Mouse (Mus musculus) left cerebral cortex, adult 18-20 months (tissue): Measurements from ENCODE around the gene Tmem186. TPM values are rescaled to one million over a fixed set of nuclear protein-coding genes. Genes with fewer than 3 reads are reported as not detected.
A peak's percentile ranks its signal among the peaks of the same experiment; 100 is the strongest.

Experiments used
- DNase-seq, 2 experiments: peaks; one replicate each; pipeline ENCODE4 v3.0.0; 2021 to 2022; ENCODE audit warnings: low spot score in 2 of 2, mixed read lengths in 1 of 2
- total RNA-seq, 2 experiments: library from RNA; stranded (reverse); gene quantifications; 2 replicates each; pipeline ENCODE4 v1.2.3; 2021

Gene Tmem186
- total RNA-seq, 2 experiments from 2014 or later = 12.4 to 12.7 TPM

DNA sequence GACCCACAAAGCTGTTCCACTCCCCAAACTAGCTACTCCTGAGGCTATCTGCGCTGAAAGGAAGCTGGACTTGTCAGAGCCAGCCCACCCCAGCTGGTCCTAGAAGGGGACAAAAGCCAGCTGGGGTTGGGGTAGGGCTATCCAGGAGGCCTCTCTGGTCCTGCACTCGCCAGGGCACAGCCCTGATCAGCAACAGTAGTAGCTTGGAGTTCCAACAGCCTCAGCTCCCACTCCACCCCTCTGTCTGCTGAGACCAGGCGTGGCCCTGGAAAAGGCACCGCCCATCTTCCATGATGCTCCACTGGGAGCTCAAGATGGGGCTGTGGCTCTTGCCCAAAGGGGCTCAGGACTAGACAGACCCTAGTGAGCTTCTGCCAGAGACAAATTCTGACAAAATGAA lies 30.3 kb upstream of the Tmem186 start:
- no peak for DNase-seq

GRCm38 (mm10) chr16:8667261-8667660 lies 29.7 kb upstream of the Tmem186 start:
- no peak for DNase-seq

DNA sequence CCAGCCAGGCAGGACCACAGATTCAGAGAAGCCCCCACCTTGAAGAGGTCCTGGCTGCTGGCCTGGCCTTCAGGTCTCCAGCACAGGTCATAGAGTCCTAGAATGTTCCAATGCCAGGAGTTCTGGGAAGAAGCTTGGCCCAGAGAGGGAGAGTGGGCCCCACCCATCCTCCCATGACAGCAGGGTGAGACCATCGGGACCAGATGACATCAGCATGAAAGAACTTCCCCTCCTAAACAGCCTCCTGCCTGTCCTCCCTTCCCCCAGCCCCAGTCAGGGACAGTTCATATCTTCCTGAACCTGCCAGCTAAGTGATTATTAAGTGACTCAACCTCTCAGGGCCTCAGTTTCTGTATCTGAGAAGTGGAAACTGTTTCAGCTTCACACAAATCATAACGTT lies 28.9 kb upstream of the Tmem186 start:
- no peak for DNase-seq

- DNase-seq = no peak
Measured at GRCm38 (mm10) chr16:8665367-8665766, 27.9 kb upstream of the Tmem186 start.

DNA sequence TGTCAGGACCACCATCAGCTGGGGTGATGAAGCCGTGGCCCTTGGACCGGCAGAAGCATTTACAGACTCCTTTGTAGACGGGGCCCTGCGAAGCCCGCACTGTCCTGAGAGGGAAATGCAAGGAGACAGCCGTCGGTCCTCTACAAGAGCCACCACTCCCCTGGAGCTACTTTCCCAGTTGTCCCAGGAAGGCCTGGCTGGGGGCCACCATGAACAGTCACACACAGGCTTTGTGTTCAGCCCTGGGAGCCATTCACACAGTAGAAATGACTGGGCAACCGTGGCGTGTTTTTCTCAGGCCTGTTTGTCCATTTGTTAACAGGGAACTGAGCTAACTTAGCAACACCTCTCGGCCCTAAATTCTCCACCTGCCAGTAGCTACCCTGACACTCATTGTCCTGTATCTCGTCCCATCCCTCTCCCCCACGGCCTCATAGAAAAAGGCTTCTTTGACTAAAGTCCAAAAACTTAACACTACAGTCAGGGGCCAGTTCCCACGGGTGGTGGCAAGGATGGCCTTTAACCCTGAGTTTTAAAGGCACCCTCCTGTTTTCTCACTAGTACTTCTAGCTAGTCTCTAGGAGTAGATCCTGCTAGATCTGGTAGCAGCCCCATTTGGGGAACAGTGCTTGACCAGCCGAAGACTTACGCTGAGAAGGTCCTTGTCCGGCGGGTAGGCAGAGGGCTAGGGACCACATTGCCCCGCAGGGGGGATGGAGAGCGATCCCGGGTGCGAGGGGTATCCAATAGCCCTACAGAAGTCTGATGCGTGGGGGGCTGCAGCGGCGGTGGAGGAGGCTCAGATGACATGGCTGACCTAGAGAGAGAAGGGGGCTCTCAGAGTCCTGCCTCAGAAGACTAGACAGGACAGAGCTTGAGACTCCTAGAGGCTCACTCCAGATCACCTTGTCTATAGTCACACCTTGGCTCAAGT lies 26.4 kb upstream of the Tmem186 start:
- no peak for DNase-seq

DNA sequence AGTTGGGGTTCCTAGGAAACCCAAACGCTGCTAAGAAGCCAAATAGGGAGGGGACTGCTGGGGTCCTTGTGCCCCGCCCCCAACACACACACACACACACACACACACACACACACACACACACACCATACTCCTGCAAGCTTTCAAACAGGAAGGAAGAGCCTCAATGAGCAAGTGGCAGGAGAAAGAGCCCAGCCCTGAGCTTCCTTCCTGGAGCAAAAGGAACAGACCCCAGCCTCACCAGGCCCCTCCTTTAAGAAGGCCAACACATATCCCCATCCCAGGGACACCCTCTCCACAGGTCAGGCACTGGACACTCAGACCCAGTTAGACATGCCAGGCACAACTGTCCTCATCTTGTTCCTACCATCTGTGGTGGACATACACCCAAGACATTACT lies 25.5 kb upstream of the Tmem186 start:
- DNase-seq = no peak

DNA sequence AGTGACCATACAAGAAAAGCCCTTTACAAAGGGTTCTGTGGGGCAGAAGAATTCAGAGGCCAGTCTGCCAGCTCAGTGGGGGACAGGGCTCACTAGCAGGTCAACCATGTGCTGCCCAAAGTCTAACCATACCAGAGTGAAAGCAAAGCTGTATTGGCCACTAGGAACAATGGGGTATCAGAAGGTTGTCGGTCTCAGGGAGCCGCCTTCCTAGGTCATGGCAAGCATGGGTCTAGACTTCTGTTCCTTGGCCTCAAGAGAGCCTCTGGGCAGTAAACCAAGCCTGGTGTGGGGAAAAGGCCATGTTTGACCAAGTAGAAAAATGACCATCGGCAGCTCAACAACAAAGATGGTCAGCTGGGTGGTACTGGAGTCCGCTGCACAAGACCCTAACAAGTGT lies 21.3 kb upstream of the Tmem186 start:
- no peak for DNase-seq

GRCm38 (mm10) chr16:8658349-8658748 lies 20.8 kb upstream of the Tmem186 start:
- DNase-seq = no peak

GRCm38 (mm10) chr16:8656256-8656655 lies 18.7 kb upstream of the Tmem186 start:
- DNase-seq = no peak

DNA sequence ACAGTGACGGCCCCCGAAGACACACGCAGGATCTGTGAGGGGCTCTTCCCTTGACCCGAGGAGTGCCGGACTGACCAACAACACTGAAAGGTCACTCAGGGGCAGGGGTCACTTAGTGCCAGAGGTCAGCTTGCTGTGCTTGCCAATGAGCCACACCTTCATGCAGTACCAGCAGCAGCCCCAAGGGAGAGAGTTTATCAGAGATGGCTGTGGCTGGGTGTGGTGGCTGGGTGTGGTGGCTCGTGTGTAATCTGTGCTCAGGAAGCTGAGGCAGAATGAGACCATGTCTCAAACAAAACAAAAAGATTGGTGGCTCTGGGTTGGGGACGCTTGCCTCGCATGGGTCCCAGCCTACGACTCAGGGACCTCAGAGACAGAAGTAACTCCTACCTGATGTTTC lies 18.1 kb upstream of the Tmem186 start:
- DNase-seq = no peak

DNA sequence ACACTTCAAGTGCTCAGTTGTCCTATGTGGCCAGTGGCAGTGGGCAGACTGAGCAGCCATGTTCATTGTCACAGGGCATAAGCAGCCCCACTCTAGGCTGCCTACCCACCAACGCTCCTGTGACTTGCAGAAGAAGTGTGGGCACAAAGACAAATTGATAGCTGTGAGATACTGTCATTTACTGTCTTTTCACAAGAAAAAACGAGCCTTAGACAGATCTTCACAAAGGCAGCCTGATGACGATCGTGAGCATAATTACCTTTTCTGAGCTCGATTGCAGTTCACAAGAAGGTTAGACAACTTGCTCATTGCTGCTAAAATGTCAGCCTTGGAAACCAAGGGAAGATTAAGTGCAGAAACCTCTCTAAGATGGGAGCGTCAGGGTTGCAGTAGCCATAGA lies 17.6 kb upstream of the Tmem186 start:
- no peak for DNase-seq

GRCm38 (mm10) chr16:8650007-8650406 lies 12.5 kb upstream of the Tmem186 start:
- DNase-seq = no peak

DNA sequence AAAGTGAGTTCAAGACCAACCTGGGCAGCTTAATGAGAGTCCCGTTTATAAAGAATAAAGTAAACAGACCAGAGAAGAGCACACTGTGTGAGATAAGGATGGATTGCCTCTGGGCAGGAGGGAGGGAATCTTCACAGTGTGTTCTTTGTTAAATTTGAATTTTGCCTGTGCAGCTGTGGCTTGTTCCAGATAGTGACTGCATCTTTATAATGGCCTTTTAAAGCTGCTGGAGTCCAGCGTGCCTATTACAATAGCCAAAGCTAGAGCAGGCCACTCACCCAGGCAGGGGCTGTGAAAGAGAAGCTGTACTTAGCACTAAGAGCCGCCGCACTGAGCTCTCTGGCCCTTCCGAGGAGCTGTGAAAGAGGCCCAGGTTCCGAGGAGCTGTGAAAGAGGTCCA lies 8.0 kb upstream of the Tmem186 start:
- DNase-seq = no peak

DNA sequence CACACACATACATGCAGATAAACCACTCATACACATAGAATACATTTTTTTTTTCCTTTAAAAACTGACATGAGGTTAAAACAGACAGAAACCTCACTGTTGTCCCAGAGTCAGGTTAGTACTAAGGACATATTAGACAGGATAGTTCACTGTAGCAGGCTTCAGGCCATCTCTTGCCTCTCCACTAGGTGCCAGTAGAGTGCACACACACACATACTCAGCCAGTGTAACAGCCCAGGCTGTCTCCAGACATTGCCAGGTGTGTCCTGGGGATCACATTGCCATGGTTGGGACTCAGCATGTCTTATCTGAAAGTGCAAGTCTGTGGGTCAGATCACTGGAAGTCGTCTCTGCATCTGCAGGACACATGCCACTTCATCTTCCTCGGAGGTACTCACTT lies 6.3 kb upstream of the Tmem186 start:
- DNase-seq = peak; percentile 24 to 37

DNA sequence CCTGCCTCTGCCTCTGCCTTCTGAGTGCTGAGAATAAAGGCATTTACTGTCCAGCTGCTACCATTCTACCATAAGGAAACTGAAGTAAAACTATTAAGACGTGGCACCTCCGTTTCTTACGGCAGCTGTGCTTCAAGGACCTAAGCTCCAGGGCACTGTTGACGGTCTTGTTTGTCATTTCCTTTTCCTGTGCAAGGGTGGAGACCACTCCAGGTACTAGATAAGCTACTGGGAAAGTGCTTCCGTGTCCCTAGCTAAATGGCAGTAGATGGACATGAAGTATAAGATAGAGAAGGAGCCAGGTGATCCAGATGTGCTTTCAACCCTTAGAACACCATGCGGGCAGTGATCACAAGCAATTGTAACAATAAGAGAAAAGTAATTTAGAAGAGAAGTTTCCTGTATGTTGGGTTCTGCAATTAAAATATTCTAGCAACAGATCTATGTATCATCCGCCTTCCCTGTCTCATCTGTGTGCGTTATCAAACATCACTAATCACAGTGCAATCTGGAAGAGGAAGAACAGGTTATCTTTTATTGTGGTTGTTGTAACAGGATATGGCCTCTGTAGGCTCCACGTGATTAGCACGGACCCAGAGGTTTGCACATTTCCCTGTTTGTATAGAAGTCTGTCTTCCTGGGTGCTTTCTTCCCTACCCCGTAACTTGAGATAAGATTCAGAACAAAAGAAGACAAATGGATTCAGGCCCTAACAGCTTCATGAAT lies 2.1 kb upstream of the Tmem186 start:
- no peak for DNase-seq

- no peak for DNase-seq
Measured at GRCm38 (mm10) chr16:8638131-8638530, 619 bp upstream of the Tmem186 start.

- no peak for DNase-seq
Measured at GRCm38 (mm10) chr16:8636867-8637216, 670 bp downstream of the Tmem186 start.

DNA sequence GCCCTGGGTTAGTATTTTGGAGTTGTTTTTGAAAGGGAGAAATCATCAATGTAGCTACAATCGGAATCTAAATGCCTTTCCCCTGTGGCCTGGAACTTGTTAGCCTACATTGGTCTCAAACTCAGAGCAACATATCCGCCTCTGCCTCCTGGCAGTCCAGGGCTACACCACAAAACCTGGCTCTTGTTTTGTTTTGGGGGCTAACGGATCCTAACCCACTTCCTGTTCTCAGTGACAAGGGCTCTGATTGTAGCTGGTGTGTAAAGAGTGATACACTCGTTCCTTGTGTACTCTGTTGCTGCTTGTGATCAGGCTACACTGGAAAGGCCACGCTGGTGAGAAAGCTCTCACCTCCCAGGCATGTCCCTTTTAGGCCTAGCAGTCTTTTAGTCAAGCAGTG lies 6.1 kb downstream of the Tmem186 start:
- no peak for DNase-seq

DNA sequence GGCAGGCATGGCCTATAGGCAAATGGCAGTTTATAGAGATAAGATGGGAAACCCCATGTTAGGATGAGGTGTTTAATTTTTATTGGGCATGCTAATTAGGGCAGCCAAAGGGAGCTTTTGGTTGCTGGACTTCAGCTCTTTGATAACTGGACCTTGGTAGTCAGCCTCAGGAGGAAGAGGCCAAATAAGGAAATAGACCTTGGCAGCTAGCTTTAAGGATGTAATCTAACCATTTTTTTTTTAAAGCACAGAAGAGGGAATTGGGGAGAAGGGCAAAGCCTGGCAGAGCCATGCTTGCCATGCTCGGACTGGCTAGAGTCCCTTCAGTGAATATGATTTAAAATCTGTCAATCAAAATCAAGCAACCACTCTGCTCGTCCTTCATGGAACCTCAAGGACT lies 7.1 kb downstream of the Tmem186 start:
- no peak for DNase-seq

DNA sequence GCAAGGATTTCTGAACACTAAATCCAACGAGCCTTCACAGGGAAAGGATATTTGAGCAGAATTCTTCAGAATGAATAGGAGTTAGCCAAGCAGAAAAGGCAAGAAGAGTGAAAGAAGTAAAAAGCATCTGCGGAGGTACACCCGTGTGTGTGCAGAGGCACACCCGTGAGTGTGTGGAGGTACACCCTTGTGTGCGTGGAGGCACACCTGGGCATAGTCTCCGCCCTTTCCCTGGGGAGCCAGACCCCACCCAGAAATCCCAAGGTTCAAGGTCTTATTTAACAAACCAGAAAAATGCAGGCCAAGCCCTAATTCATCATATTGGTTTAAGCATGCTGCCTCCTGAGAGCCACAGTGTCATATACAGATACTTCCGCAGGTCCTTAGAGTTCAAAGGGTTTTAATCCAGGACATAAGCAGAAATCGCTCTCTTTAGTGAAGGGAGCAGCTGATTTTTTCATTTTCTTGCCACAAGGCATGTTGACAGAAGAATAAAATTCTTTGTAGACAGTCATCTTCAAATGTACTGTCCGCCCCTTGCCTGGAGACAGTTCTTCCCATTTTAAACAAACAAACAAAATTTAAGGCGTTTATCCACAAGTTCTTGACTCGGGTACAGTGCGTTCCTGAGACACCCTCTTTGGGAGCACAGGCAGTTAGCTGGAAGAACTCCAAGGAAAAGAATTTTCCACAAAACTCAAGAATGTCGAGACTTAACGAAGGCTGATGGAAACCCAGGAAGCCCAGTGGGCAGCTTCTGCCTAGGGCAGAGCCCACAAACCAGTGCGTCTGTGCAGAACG lies 17.0 kb downstream of the Tmem186 start:
- no peak for DNase-seq

GRCm38 (mm10) chr16:8619659-8620314 lies 17.7 kb downstream of the Tmem186 start:
- DNase-seq = no peak
